Mouse (Mus musculus): ENCODE results near the gene Hs3st4.

DNA sequence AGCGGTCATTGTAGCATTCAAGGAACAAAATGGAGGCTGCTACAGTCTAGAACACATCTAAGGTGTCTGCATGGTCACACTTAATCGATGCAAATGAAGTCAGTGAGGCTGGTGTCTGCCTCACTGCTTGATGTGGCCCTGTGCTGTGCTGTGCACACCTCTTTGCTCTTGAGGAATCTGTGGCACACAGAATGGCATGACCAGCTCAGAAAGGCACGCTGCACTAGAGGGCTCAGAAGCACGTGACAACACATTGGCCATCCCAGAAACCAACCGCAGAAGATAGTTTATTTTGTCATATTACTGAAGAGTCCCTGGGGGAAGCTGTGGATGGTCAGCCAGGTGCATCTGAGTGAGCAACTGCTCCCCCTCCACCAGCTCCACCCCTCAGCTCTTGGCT is 44.2 kb downstream of the Hs3st4 start:
- no peak for TF ChIP-seq CTCF (IDR thresholded peaks at IDR 0.05; ENCODE audit: control insufficient read depth, insufficient read depth, insufficient replicate concordance, low read depth, low read length)
- TF ChIP-seq POLR2A (IDR thresholded peaks at IDR 0.05; ENCODE audit: control insufficient read depth, low read depth, low read length) = no peak

All from testis, adult 2 months (tissue).